Mouse (Mus musculus): ENCODE data around the gene Ano10. TPM values are rescaled to one million over a fixed set of nuclear protein-coding genes. Genes with fewer than 3 reads are reported as not detected.
"Not testable (repeated sequence)": the region's sequence is repeated elsewhere in the genome, so short reads cannot be mapped to it uniquely, and the experiment has no call there.

The Ano10 gene
- polyA plus RNA-seq, 1 experiment from 2014 or later: 55.4 TPM

GRCm38 (mm10) chr9:122167719-122168118 is 126.5 kb downstream of the Ano10 start:
- not testable (repeated sequence) for H3K4me2 ChIP-seq (ENCODE audit: low read depth); DNase-seq (ENCODE audit: low spot score); ATAC-seq (ENCODE audit: insufficient read depth, low FRiP score, low TSS enrichment); H3K9ac ChIP-seq (ENCODE audit: low read length); H3K9me3 ChIP-seq (ENCODE audit: control insufficient read depth, low read length); H3K4me1 ChIP-seq (ENCODE audit: control insufficient read depth, insufficient read depth, low read length); H3K36me3 ChIP-seq (ENCODE audit: control insufficient read depth, insufficient read depth, low read length); H3K27me3 ChIP-seq (ENCODE audit: control insufficient read depth, insufficient read depth, low read length); H3K4me3 ChIP-seq (ENCODE audit: low read depth, low read length); H3K27ac ChIP-seq (ENCODE audit: low read depth, low read length)
- 96% methylated on average over 5 of the region's 5 CpGs for WGBS

- H3K27me3 ChIP-seq (ENCODE audit: control insufficient read depth, insufficient read depth, low read length): no peaks in the 10 kb centered on the region
- over 99% methylated on average over 4 of the region's 4 CpGs for WGBS
- H3K4me2 ChIP-seq (ENCODE audit: low read depth): no peak overlapping the region
- no peak overlapping the region for H3K9ac ChIP-seq (ENCODE audit: low read length)
- no peak overlapping the region for H3K4me3 ChIP-seq (ENCODE audit: low read depth, low read length)
- H3K4me1 ChIP-seq (ENCODE audit: control insufficient read depth, insufficient read depth, low read length): no peaks in the 10 kb centered on the region
- peaks cover 10% of the 10 kb centered on the region for H3K36me3 ChIP-seq (ENCODE audit: control insufficient read depth, insufficient read depth, low read length)
- no peaks in the 10 kb centered on the region for H3K9me3 ChIP-seq (ENCODE audit: control insufficient read depth, low read length)
- no peak overlapping the region for H3K27ac ChIP-seq (ENCODE audit: low read depth, low read length)
- no peak for ATAC-seq (ENCODE audit: insufficient read depth, low FRiP score, low TSS enrichment)
- no peak for DNase-seq (ENCODE audit: low spot score)
Observed at GRCm38 (mm10) chr9:122164535-122164934, 129.7 kb downstream of the Ano10 start.

- Histone ChIP-seq H3K4me1 (ENCODE audit: control insufficient read depth, insufficient read depth, low read length) (no peaks in the 10 kb centered on the region), H3K4me2 (ENCODE audit: low read depth) (no peak overlapping the region), H3K9ac (ENCODE audit: low read length) (no peak overlapping the region), H3K36me3 (ENCODE audit: control insufficient read depth, insufficient read depth, low read length) (0 out of 2 replicates have a peak, but pooled peaks cover 2% of the 10 kb centered on the region), H3K9me3 (ENCODE audit: control insufficient read depth, low read length) (no peaks in the 10 kb centered on the region), H3K4me3 (ENCODE audit: low read depth, low read length) (no peak overlapping the region), H3K27me3 (ENCODE audit: control insufficient read depth, insufficient read depth, low read length) (no peaks in the 10 kb centered on the region), H3K27ac (ENCODE audit: low read depth, low read length) (no peak overlapping the region)
- WGBS: 96% methylated on average over 14 of the region's 14 CpGs
- no peak for DNase-seq (ENCODE audit: low spot score)
- ATAC-seq (ENCODE audit: insufficient read depth, low FRiP score, low TSS enrichment): no peak
Observed at GRCm38 (mm10) chr9:122157079-122157441, 137.2 kb downstream of the Ano10 start.

- ATAC-seq (ENCODE audit: insufficient read depth, low FRiP score, low TSS enrichment) (no peak), DNase-seq (ENCODE audit: low spot score) (no peak)
- Histone ChIP-seq H3K4me2 (ENCODE audit: low read depth) (no peak overlapping the region), H3K27ac (ENCODE audit: low read depth, low read length) (no peak overlapping the region), H3K4me3 (ENCODE audit: low read depth, low read length) (no peak overlapping the region), H3K9ac (ENCODE audit: low read length) (no peak overlapping the region), H3K36me3 (ENCODE audit: control insufficient read depth, insufficient read depth, low read length) (0 out of 2 replicates have a peak, but pooled peaks cover 2% of the 10 kb centered on the region), H3K4me1 (ENCODE audit: control insufficient read depth, insufficient read depth, low read length) (no peaks in the 10 kb centered on the region), H3K27me3 (ENCODE audit: control insufficient read depth, insufficient read depth, low read length) (no peaks in the 10 kb centered on the region), H3K9me3 (ENCODE audit: control insufficient read depth, low read length) (no peaks in the 10 kb centered on the region)
- 81% methylated on average over 5 of the region's 5 CpGs for WGBS
Observed at GRCm38 (mm10) chr9:122156389-122157078, 137.7 kb downstream of the Ano10 start.

GRCm38 (mm10) chr9:122155193-122155592 is 139.0 kb downstream of the Ano10 start:
- ATAC-seq (ENCODE audit: insufficient read depth, low FRiP score, low TSS enrichment) (no peak), DNase-seq (ENCODE audit: low spot score) (no peak)
- H3K4me3 ChIP-seq (ENCODE audit: low read depth, low read length): no peak overlapping the region

GRCm38 (mm10) chr9:122153436-122153835 is 140.8 kb downstream of the Ano10 start:
- Histone ChIP-seq H3K4me1 (ENCODE audit: control insufficient read depth, insufficient read depth, low read length) (no peaks in the 10 kb centered on the region), H3K4me2 (ENCODE audit: low read depth) (no peak overlapping the region), H3K27me3 (ENCODE audit: control insufficient read depth, insufficient read depth, low read length) (no peaks in the 10 kb centered on the region), H3K4me3 (ENCODE audit: low read depth, low read length) (no peak overlapping the region), H3K27ac (ENCODE audit: low read depth, low read length) (no peak overlapping the region), H3K36me3 (ENCODE audit: control insufficient read depth, insufficient read depth, low read length) (0 out of 2 replicates have a peak, but pooled peaks cover 2% of the 10 kb centered on the region), H3K9ac (ENCODE audit: low read length) (no peak overlapping the region), H3K9me3 (ENCODE audit: control insufficient read depth, low read length) (no peaks in the 10 kb centered on the region)
- DNase-seq (ENCODE audit: low spot score): no peak
- WGBS: 95% methylated on average over 3 of the region's 3 CpGs
- ATAC-seq (ENCODE audit: insufficient read depth, low FRiP score, low TSS enrichment): no peak

More at GRCm38 (mm10) chr9:122155193-122155592, 139.0 kb downstream of the Ano10 start:
- H3K4me1 ChIP-seq (ENCODE audit: control insufficient read depth, insufficient read depth, low read length): no peaks in the 10 kb centered on the region
- 90% methylated on average over 1 of the region's 1 CpGs for WGBS
- no peak overlapping the region for H3K27ac ChIP-seq (ENCODE audit: low read depth, low read length)
- no peaks in the 10 kb centered on the region for H3K27me3 ChIP-seq (ENCODE audit: control insufficient read depth, insufficient read depth, low read length)
- H3K4me2 ChIP-seq (ENCODE audit: low read depth): no peak overlapping the region
- H3K9ac ChIP-seq (ENCODE audit: low read length): no peak overlapping the region
- no peaks in the 10 kb centered on the region for H3K9me3 ChIP-seq (ENCODE audit: control insufficient read depth, low read length)
- 0 out of 2 replicates have a peak, but pooled peaks cover 2% of the 10 kb centered on the region for H3K36me3 ChIP-seq (ENCODE audit: control insufficient read depth, insufficient read depth, low read length)

GRCm38 (mm10) chr9:122152501-122152900 is 141.7 kb downstream of the Ano10 start:
- no peaks in the 10 kb centered on the region for H3K27me3 ChIP-seq (ENCODE audit: control insufficient read depth, insufficient read depth, low read length)

GRCm38 (mm10) chr9:122152063-122152462 is 142.2 kb downstream of the Ano10 start:
- DNase-seq (ENCODE audit: low spot score) (no peak), ATAC-seq (ENCODE audit: insufficient read depth, low FRiP score, low TSS enrichment) (no peak)
- no peaks in the 10 kb centered on the region for H3K4me1 ChIP-seq (ENCODE audit: control insufficient read depth, insufficient read depth, low read length)
- no peaks in the 10 kb centered on the region for H3K27me3 ChIP-seq (ENCODE audit: control insufficient read depth, insufficient read depth, low read length)
- no peaks in the 10 kb centered on the region for H3K36me3 ChIP-seq (ENCODE audit: control insufficient read depth, insufficient read depth, low read length)
- no peaks in the 10 kb centered on the region for H3K9me3 ChIP-seq (ENCODE audit: control insufficient read depth, low read length)
- 91% methylated on average over 4 of the region's 4 CpGs for WGBS
- H3K4me3 ChIP-seq (ENCODE audit: low read depth, low read length): no peak overlapping the region
- no peak overlapping the region; the same call in 1 of the 2 replicates for H3K9ac ChIP-seq (ENCODE audit: low read length)
- H3K4me2 ChIP-seq (ENCODE audit: low read depth): no peak overlapping the region
- no peak overlapping the region for H3K27ac ChIP-seq (ENCODE audit: low read depth, low read length)

More at GRCm38 (mm10) chr9:122152501-122152900, 141.7 kb downstream of the Ano10 start:
- Histone ChIP-seq H3K9ac (ENCODE audit: low read length) (no peak overlapping the region), H3K4me2 (ENCODE audit: low read depth) (no peak overlapping the region), H3K4me1 (ENCODE audit: control insufficient read depth, insufficient read depth, low read length) (no peaks in the 10 kb centered on the region), H3K9me3 (ENCODE audit: control insufficient read depth, low read length) (no peaks in the 10 kb centered on the region), H3K36me3 (ENCODE audit: control insufficient read depth, insufficient read depth, low read length) (0 out of 2 replicates have a peak, but pooled peaks cover 2% of the 10 kb centered on the region), H3K27ac (ENCODE audit: low read depth, low read length) (no peak overlapping the region), H3K4me3 (ENCODE audit: low read depth, low read length) (no peak overlapping the region)
- WGBS: 100% methylated on average over 1 of the region's 1 CpGs
- DNase-seq (ENCODE audit: low spot score) (no peak), ATAC-seq (ENCODE audit: insufficient read depth, low FRiP score, low TSS enrichment) (no peak)

Data from neural tube, embryonic 11.5 days (tissue).